Mouse (Mus musculus): ENCODE results near the gene Ddx10. TPM values are rescaled to one million over a fixed set of nuclear protein-coding genes. Genes with fewer than 3 reads are reported as not detected.
A peak's percentile ranks its signal among the peaks of the same experiment; 100 is the strongest.

Gene Ddx10
- polyA plus RNA-seq, 2 experiments: 14.3 to 26.9 TPM

- Histone ChIP-seq H3K27ac (replicated peaks; ENCODE audit: low read depth, low read length) (no peak overlapping the region), H3K4me1 (ENCODE audit: control insufficient read depth, insufficient read depth, low read length) (no peaks in the 10 kb centered on the region), H3K36me3 (ENCODE audit: control insufficient read depth, insufficient read depth, low read length) (no peaks in the 10 kb centered on the region), H3K27me3 (ENCODE audit: control insufficient read depth, insufficient read depth, low read length) (no peaks in the 10 kb centered on the region), H3K4me3 (replicated peaks; ENCODE audit: low read length) (no peak overlapping the region), H3K4me2 (replicated peaks; ENCODE audit: low read depth, low read length, severe bottlenecking) (no peak overlapping the region), H3K9ac (ENCODE audit: low read depth, low read length, severe bottlenecking) (no peak overlapping the region), H3K9me3 (ENCODE audit: control insufficient read depth, low read length) (no peaks in the 10 kb centered on the region)
- WGBS: 74% methylated on average over 3 of the region's 3 CpGs
- no peak for ATAC-seq (ENCODE audit: low FRiP score, low read depth)
- TF ChIP-seq POLR2A (IDR thresholded peaks at IDR 0.05; ENCODE audit: borderline replicate concordance, extremely low read depth, insufficient read depth, insufficient read length): no peak
- no peak for DNase-seq (ENCODE audit: low spot score)
Measured at GRCm38 (mm10) chr9:53077626-53078025, 170.2 kb downstream of the Ddx10 start.

- WGBS: 78% methylated on average over 3 of the region's 3 CpGs
- no peaks in the 10 kb centered on the region for H3K36me3 ChIP-seq (ENCODE audit: control insufficient read depth, insufficient read depth, low read length)
Measured at GRCm38 (mm10) chr9:53075931-53076330, 171.9 kb downstream of the Ddx10 start.

GRCm38 (mm10) chr9:53074443-53074842, 173.4 kb downstream of the Ddx10 start:
- 91% methylated on average over 3 of the region's 3 CpGs for WGBS
- Histone ChIP-seq H3K9me3 (ENCODE audit: control insufficient read depth, low read length) (no peaks in the 10 kb centered on the region), H3K36me3 (ENCODE audit: control insufficient read depth, insufficient read depth, low read length) (no peaks in the 10 kb centered on the region), H3K4me3 (replicated peaks; ENCODE audit: low read length) (no peak overlapping the region), H3K4me1 (ENCODE audit: control insufficient read depth, insufficient read depth, low read length) (peaks cover 6% of the 10 kb centered on the region; the same call in 1 of the 2 replicates), H3K9ac (ENCODE audit: low read depth, low read length, severe bottlenecking) (no peak overlapping the region), H3K27ac (replicated peaks; ENCODE audit: low read depth, low read length) (no peak overlapping the region), H3K27me3 (ENCODE audit: control insufficient read depth, insufficient read depth, low read length) (no peaks in the 10 kb centered on the region), H3K4me2 (replicated peaks; ENCODE audit: low read depth, low read length, severe bottlenecking) (no peak overlapping the region)
- no peak for DNase-seq (ENCODE audit: low spot score)
- ATAC-seq (ENCODE audit: low FRiP score, low read depth): no peak
- TF ChIP-seq POLR2A (IDR thresholded peaks at IDR 0.05; ENCODE audit: borderline replicate concordance, extremely low read depth, insufficient read depth, insufficient read length): no peak

More at GRCm38 (mm10) chr9:53075931-53076330, 171.9 kb downstream of the Ddx10 start:
- peaks cover 4% of the 10 kb centered on the region; the same call in 1 of the 2 replicates for H3K4me1 ChIP-seq (ENCODE audit: control insufficient read depth, insufficient read depth, low read length)
- no peak for DNase-seq (ENCODE audit: low spot score)
- no peaks in the 10 kb centered on the region for H3K9me3 ChIP-seq (ENCODE audit: control insufficient read depth, low read length)
- ATAC-seq (ENCODE audit: low FRiP score, low read depth): no peak
- no peaks in the 10 kb centered on the region for H3K27me3 ChIP-seq (ENCODE audit: control insufficient read depth, insufficient read depth, low read length)
- H3K4me2 ChIP-seq (replicated peaks; ENCODE audit: low read depth, low read length, severe bottlenecking): no peak overlapping the region
- H3K9ac ChIP-seq (ENCODE audit: low read depth, low read length, severe bottlenecking): no peak overlapping the region
- no peak overlapping the region for H3K4me3 ChIP-seq (replicated peaks; ENCODE audit: low read length)
- no peak overlapping the region for H3K27ac ChIP-seq (replicated peaks; ENCODE audit: low read depth, low read length)
- TF ChIP-seq POLR2A (IDR thresholded peaks at IDR 0.05; ENCODE audit: borderline replicate concordance, extremely low read depth, insufficient read depth, insufficient read length): no peak

GRCm38 (mm10) chr9:53073576-53074112, 174.2 kb downstream of the Ddx10 start:
- H3K9me3 ChIP-seq (ENCODE audit: control insufficient read depth, low read length): no peaks in the 10 kb centered on the region
- H3K4me1 ChIP-seq (ENCODE audit: control insufficient read depth, insufficient read depth, low read length): peaks cover 6% of the 10 kb centered on the region; the same call in 1 of the 2 replicates
- H3K4me3 ChIP-seq (replicated peaks; ENCODE audit: low read length): no peak overlapping the region
- H3K27me3 ChIP-seq (ENCODE audit: control insufficient read depth, insufficient read depth, low read length): no peaks in the 10 kb centered on the region
- no peak for TF ChIP-seq POLR2A (IDR thresholded peaks at IDR 0.05; ENCODE audit: borderline replicate concordance, extremely low read depth, insufficient read depth, insufficient read length)
- no peak overlapping the region for H3K27ac ChIP-seq (replicated peaks; ENCODE audit: low read depth, low read length)
- H3K36me3 ChIP-seq (ENCODE audit: control insufficient read depth, insufficient read depth, low read length): no peaks in the 10 kb centered on the region
- H3K9ac ChIP-seq (ENCODE audit: low read depth, low read length, severe bottlenecking): no peak overlapping the region
- ATAC-seq (ENCODE audit: low FRiP score, low read depth) (no peak), DNase-seq (ENCODE audit: low spot score) (no peak)
- H3K4me2 ChIP-seq (replicated peaks; ENCODE audit: low read depth, low read length, severe bottlenecking): no peak overlapping the region
- 82% methylated on average over 10 of the region's 10 CpGs for WGBS

- no peak overlapping the region for H3K4me2 ChIP-seq (replicated peaks; ENCODE audit: low read depth, low read length, severe bottlenecking)
- 0 out of 2 replicates have a peak overlapping the region, but pooled peaks have one; percentile 33 for H3K27ac ChIP-seq (replicated peaks; ENCODE audit: low read depth, low read length)
- no peaks in the 10 kb centered on the region for H3K9me3 ChIP-seq (ENCODE audit: control insufficient read depth, low read length)
- no peak overlapping the region for H3K9ac ChIP-seq (ENCODE audit: low read depth, low read length, severe bottlenecking)
- peak; percentile 62 for DNase-seq (ENCODE audit: low spot score)
- H3K4me1 ChIP-seq (ENCODE audit: control insufficient read depth, insufficient read depth, low read length): peaks cover 6% of the 10 kb centered on the region; the same call in 1 of the 2 replicates
- ATAC-seq (ENCODE audit: low FRiP score, low read depth): peak; percentile 63
- H3K27me3 ChIP-seq (ENCODE audit: control insufficient read depth, insufficient read depth, low read length): no peaks in the 10 kb centered on the region
- H3K36me3 ChIP-seq (ENCODE audit: control insufficient read depth, insufficient read depth, low read length): no peaks in the 10 kb centered on the region
- 66% methylated on average over 9 of the region's 9 CpGs for WGBS
- no peak overlapping the region for H3K4me3 ChIP-seq (replicated peaks; ENCODE audit: low read length)
- no peak for TF ChIP-seq POLR2A (IDR thresholded peaks at IDR 0.05; ENCODE audit: borderline replicate concordance, extremely low read depth, insufficient read depth, insufficient read length)
Measured at GRCm38 (mm10) chr9:53072088-53072487, 175.8 kb downstream of the Ddx10 start.

All from limb, embryonic 14.5 days (tissue).